Mouse (Mus musculus): ENCODE results near the gene Vmac. TPM values are rescaled to one million over a fixed set of nuclear protein-coding genes. Genes with fewer than 3 reads are reported as not detected.

Vmac gene
- polyA plus RNA-seq, 1 experiment from 2014 or later: 18.2 TPM

GRCm38 (mm10) chr17:56727029-56727649 lies 9.3 kb upstream of the Vmac start:
- Histone ChIP-seq H3K4me3 (ENCODE audit: low read length) (no peak overlapping the region), H3K9me3 (ENCODE audit: control insufficient read depth, low read length) (peaks cover 3% of the 10 kb centered on the region), H3K36me3 (ENCODE audit: control insufficient read depth, insufficient read depth, low read length) (peaks cover 11% of the 10 kb centered on the region), H3K27me3 (ENCODE audit: control insufficient read depth, insufficient read depth, low read depth, low read length) (no peaks in the 10 kb centered on the region), H3K4me1 (replicated peaks; ENCODE audit: control insufficient read depth, insufficient read depth, low read length) (peaks cover 26% of the 10 kb centered on the region), H3K27ac (ENCODE audit: low read length) (0 out of 2 replicates have a peak overlapping the region, but pooled peaks have one; percentile 46), H3K9ac (ENCODE audit: low read length) (0 out of 2 replicates have a peak overlapping the region, but pooled peaks have one; percentile 40), H3K4me2 (ENCODE audit: low read depth, low read length) (no peak overlapping the region; the same call in 1 of the 2 replicates)
- 14% methylated on average over 7 of the region's 7 CpGs for WGBS
- no peak for ATAC-seq (ENCODE audit: low read depth)

GRCm38 (mm10) chr17:56723419-56724161 lies 5.8 kb upstream of the Vmac start:
- 68% methylated on average over 11 of the region's 11 CpGs for WGBS
- peaks cover 3% of the 10 kb centered on the region for H3K9me3 ChIP-seq (ENCODE audit: control insufficient read depth, low read length)
- H3K27me3 ChIP-seq (ENCODE audit: control insufficient read depth, insufficient read depth, low read depth, low read length): no peaks in the 10 kb centered on the region
- peaks cover 24% of the 10 kb centered on the region for H3K4me1 ChIP-seq (replicated peaks; ENCODE audit: control insufficient read depth, insufficient read depth, low read length)
- no peak overlapping the region for H3K4me3 ChIP-seq (ENCODE audit: low read length)
- no peak overlapping the region for H3K27ac ChIP-seq (ENCODE audit: low read length)
- peaks cover 17% of the 10 kb centered on the region for H3K36me3 ChIP-seq (ENCODE audit: control insufficient read depth, insufficient read depth, low read length)
- ATAC-seq (ENCODE audit: low read depth): no peak
- no peak overlapping the region for H3K9ac ChIP-seq (ENCODE audit: low read length)
- H3K4me2 ChIP-seq (ENCODE audit: low read depth, low read length): no peak overlapping the region

- H3K9ac ChIP-seq (ENCODE audit: low read length): peak overlapping the region; percentile 24
- no peak overlapping the region for H3K4me3 ChIP-seq (ENCODE audit: low read length)
- H3K36me3 ChIP-seq (ENCODE audit: control insufficient read depth, insufficient read depth, low read length): peaks cover 17% of the 10 kb centered on the region
- 65% methylated on average over 5 of the region's 5 CpGs for WGBS
- no peaks in the 10 kb centered on the region for H3K27me3 ChIP-seq (ENCODE audit: control insufficient read depth, insufficient read depth, low read depth, low read length)
- no peak for ATAC-seq (ENCODE audit: low read depth)
- peaks cover 16% of the 10 kb centered on the region for H3K4me1 ChIP-seq (replicated peaks; ENCODE audit: control insufficient read depth, insufficient read depth, low read length)
- H3K4me2 ChIP-seq (ENCODE audit: low read depth, low read length): no peak overlapping the region
- H3K9me3 ChIP-seq (ENCODE audit: control insufficient read depth, low read length): peaks cover 3% of the 10 kb centered on the region
- peak overlapping the region; percentile 8; the same call in 1 of the 2 replicates for H3K27ac ChIP-seq (ENCODE audit: low read length)
These were observed 4.6 kb upstream of the Vmac start for GRCm38 (mm10) chr17:56722441-56722840.

- Histone ChIP-seq H3K36me3 (ENCODE audit: control insufficient read depth, insufficient read depth, low read length) (peaks cover 4% of the 10 kb centered on the region), H3K27me3 (ENCODE audit: control insufficient read depth, insufficient read depth, low read depth, low read length) (no peaks in the 10 kb centered on the region), H3K4me2 (ENCODE audit: low read depth, low read length) (peak overlapping the region; percentile 77), H3K4me3 (ENCODE audit: low read length) (peak overlapping the region; percentile 89), H3K9me3 (ENCODE audit: control insufficient read depth, low read length) (no peaks in the 10 kb centered on the region), H3K27ac (ENCODE audit: low read length) (peak overlapping the region; percentile 79), H3K4me1 (replicated peaks; ENCODE audit: control insufficient read depth, insufficient read depth, low read length) (peaks cover 15% of the 10 kb centered on the region), H3K9ac (ENCODE audit: low read length) (peak overlapping the region; percentile 95)
- ATAC-seq (ENCODE audit: low read depth): peak; percentile 94
- WGBS: under 1% methylated on average over 50 of the region's 55 CpGs
These were observed 1.0 kb downstream of the Vmac start for GRCm38 (mm10) chr17:56716655-56717362.

GRCm38 (mm10) chr17:56715914-56716654 lies 1.7 kb downstream of the Vmac start:
- H3K9me3 ChIP-seq (ENCODE audit: control insufficient read depth, low read length): no peaks in the 10 kb centered on the region
- 24% methylated on average over 22 of the region's 22 CpGs for WGBS
- no peak for ATAC-seq (ENCODE audit: low read depth)
- peaks cover 15% of the 10 kb centered on the region for H3K4me1 ChIP-seq (replicated peaks; ENCODE audit: control insufficient read depth, insufficient read depth, low read length)
- peak overlapping the region; percentile 89 for H3K4me3 ChIP-seq (ENCODE audit: low read length)
- peak overlapping the region; percentile 77 for H3K4me2 ChIP-seq (ENCODE audit: low read depth, low read length)
- H3K27ac ChIP-seq (ENCODE audit: low read length): peak overlapping the region; percentile 79
- no peaks in the 10 kb centered on the region for H3K27me3 ChIP-seq (ENCODE audit: control insufficient read depth, insufficient read depth, low read depth, low read length)
- peaks cover 8% of the 10 kb centered on the region for H3K36me3 ChIP-seq (ENCODE audit: control insufficient read depth, insufficient read depth, low read length)
- H3K9ac ChIP-seq (ENCODE audit: low read length): peak overlapping the region; percentile 86

- no peak overlapping the region for H3K4me3 ChIP-seq (ENCODE audit: low read length)
These were observed 2.5 kb downstream of the Vmac start for GRCm38 (mm10) chr17:56715360-56715759.

GRCm38 (mm10) chr17:56709708-56710107 lies 8.1 kb downstream of the Vmac start:
- Histone ChIP-seq H3K36me3 (ENCODE audit: control insufficient read depth, insufficient read depth, low read length) (peaks cover 64% of the 10 kb centered on the region), H3K9ac (ENCODE audit: low read length) (no peak overlapping the region), H3K4me3 (ENCODE audit: low read length) (no peak overlapping the region), H3K4me2 (ENCODE audit: low read depth, low read length) (no peak overlapping the region), H3K27me3 (ENCODE audit: control insufficient read depth, insufficient read depth, low read depth, low read length) (no peaks in the 10 kb centered on the region), H3K4me1 (replicated peaks; ENCODE audit: control insufficient read depth, insufficient read depth, low read length) (no peaks in the 10 kb centered on the region), H3K9me3 (ENCODE audit: control insufficient read depth, low read length) (no peaks in the 10 kb centered on the region), H3K27ac (ENCODE audit: low read length) (no peak overlapping the region)
- WGBS: 82% methylated on average over 3 of the region's 3 CpGs
- no peak for ATAC-seq (ENCODE audit: low read depth)

More at GRCm38 (mm10) chr17:56715360-56715759, 2.5 kb downstream of the Vmac start:
- Histone ChIP-seq H3K4me1 (replicated peaks; ENCODE audit: control insufficient read depth, insufficient read depth, low read length) (peaks cover 15% of the 10 kb centered on the region), H3K27me3 (ENCODE audit: control insufficient read depth, insufficient read depth, low read depth, low read length) (no peaks in the 10 kb centered on the region), H3K27ac (ENCODE audit: low read length) (no peak overlapping the region), H3K36me3 (ENCODE audit: control insufficient read depth, insufficient read depth, low read length) (peaks cover 15% of the 10 kb centered on the region), H3K9ac (ENCODE audit: low read length) (no peak overlapping the region), H3K9me3 (ENCODE audit: control insufficient read depth, low read length) (no peaks in the 10 kb centered on the region), H3K4me2 (ENCODE audit: low read depth, low read length) (no peak overlapping the region)
- ATAC-seq (ENCODE audit: low read depth): no peak
- 53% methylated on average over 11 of the region's 11 CpGs for WGBS

GRCm38 (mm10) chr17:56708692-56709091 lies 9.1 kb downstream of the Vmac start:
- no peak for ATAC-seq (ENCODE audit: low read depth)
- Histone ChIP-seq H3K36me3 (ENCODE audit: control insufficient read depth, insufficient read depth, low read length) (peaks cover 72% of the 10 kb centered on the region), H3K9me3 (ENCODE audit: control insufficient read depth, low read length) (no peaks in the 10 kb centered on the region), H3K27ac (ENCODE audit: low read length) (no peak overlapping the region), H3K4me2 (ENCODE audit: low read depth, low read length) (no peak overlapping the region), H3K27me3 (ENCODE audit: control insufficient read depth, insufficient read depth, low read depth, low read length) (no peaks in the 10 kb centered on the region), H3K4me3 (ENCODE audit: low read length) (no peak overlapping the region), H3K4me1 (replicated peaks; ENCODE audit: control insufficient read depth, insufficient read depth, low read length) (no peaks in the 10 kb centered on the region), H3K9ac (ENCODE audit: low read length) (no peak overlapping the region)
- WGBS: 78% methylated on average over 4 of the region's 4 CpGs
